Mouse (Mus musculus) c-Kit-negative CD71-positive TER-119-positive erythroid progenitor cells, embryonic 14.5 days (primary cell): ENCODE data around the gene Elmo3.

ENCODE experiments used
- DNase-seq: peaks from one replicate; pipeline ENCODE4 v3.0.0-alpha.2; 2013; ENCODE audit warnings: low read depth, low spot score

The Elmo3 gene

DNA sequence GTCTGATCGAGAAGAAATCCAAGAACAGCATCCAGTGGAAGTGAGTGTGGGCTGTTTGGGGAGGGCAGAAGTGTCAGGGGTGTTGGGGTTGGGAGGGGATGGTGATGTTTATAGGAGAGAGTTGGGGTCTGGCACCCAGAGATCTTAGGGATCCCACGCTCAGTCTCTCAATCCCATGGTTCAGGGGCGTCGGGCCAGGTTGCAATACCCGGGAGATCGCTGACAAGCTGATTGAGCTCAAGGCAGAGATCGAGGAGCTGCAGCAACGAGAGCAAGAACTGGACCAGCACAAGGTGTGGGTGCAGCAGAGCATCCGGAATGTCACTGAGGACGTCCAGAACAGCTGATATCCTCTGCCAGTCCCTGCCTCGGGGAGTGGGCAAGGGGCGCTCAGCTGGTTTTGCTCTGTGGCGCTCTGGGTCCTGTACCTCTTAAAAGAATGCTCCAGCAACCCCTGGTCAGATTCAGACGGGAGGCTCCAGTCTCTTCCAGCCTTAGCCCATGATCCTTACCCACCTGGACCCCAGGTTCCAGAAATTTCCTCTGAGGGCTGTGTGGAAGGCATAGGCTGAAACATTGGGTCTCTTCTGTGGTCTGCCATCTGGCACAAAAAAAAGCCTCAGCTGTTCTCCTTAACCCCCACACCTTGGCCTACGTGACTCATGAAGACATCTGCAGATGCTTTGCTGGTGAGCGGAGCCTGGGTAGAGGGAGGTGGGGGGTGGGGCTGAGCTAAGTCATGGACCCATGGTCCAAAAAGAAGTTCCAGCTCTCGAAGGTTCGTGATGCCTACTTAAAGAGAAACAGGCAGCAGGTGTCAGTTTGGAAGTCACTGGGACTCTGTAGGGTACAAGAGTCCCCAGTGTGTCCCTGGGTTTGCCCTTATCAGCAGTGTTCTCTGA, 6.8 kb upstream of the Elmo3 start:
- no peak for DNase-seq

DNA sequence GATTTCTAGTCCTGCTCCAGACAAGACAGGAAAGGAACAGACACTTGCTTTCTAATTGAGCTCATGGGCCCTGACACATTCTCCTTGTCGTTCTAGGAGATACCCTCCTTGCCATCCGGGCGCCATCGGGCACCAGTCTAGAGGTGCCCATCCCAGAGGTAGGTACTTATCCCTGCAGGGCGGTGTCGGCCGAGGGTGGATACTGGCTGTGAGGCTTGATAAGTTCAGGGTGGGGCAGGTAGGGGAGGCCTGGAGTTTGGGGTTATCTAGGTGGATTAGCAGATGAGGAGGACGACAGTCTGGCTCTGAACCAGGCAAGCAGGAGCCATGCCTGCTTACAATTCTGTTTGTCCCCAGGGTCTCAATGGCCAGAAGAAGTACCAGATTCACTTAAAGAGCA, 5.4 kb upstream of the Elmo3 start:
- DNase-seq = peak; percentile 84

DNA sequence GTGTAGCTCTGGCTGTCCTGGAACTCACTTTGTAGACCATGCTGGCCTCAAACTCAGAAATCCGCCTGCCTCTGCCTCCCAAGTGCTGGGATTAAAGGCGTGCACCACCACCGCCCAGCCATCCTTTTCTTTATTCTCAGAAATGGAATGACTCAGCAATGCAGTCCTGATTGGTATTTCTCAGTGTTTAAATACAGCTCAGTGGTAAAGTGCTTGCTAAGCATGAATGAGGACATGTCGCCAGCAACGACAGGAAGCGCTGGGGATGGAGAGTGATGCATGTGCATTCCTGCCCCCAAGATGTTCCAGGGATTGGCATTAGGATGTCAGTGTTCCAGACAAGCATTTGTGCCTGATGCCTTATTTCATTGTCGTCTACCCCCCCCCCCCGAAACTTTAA, 2.0 kb upstream of the Elmo3 start:
- DNase-seq = no peak

DNA sequence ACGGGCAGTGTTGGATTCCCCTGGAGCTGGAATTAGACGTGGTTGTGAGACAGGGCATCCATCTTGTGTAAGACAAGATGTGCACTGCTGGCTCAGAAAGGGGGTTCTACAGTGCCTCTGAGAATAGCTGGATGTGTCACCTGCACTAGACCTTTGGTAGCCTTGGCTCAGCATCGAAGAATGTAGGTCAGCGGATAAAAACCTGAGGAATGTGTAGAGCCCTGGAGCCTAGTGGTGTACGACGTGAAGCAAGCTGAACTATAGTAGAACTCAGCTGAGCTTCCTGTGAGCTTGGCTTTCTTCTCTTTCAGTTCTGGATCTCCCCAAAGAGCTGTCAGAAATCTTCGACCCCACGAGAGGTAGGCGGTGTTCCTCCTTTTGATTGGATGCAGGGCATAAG, 1.5 kb upstream of the Elmo3 start:
- no peak for DNase-seq

DNA sequence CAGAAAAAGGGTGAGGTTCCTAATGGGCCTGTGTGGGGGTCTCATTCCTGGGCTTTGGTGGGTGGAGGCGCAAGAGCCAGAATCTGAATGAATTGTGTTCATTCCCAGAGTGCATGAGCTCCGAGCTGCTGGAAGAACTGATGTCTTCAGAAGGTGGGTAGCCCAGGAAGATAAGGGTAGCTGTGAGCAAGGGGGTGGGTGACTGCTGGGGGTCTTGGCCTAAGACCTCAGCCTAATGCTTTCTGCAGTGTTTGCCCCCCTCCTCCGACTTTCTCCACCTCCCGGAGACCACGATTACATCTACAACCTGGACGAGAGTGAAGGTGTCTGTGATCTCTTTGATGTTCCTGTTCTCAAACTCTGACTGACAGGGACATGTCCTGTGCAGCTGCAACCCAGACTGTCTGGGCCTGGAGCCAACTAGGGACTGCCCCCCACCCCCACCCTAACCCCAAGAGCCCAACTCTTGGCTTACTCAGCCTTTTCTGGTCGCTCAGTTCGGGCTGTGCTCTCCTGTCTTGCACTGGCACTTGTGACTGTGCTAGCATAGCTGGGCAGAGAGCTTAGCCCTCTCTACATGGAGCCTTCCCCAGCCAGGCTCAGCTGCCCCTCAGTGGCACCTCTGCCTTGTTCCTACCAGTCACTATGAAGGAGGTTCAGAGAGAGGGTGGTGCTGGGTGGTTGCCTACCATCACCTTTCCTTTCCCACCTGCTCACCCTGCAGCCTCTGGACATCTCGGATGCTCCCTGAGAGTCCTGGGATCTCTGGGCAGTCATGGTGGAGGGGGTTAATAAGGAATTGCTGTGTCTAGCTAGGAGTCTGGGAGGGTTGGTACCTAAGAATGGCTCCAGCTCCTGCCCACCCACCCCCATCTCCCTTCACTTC, 833 bp upstream of the Elmo3 start:
- no peak for DNase-seq

DNA sequence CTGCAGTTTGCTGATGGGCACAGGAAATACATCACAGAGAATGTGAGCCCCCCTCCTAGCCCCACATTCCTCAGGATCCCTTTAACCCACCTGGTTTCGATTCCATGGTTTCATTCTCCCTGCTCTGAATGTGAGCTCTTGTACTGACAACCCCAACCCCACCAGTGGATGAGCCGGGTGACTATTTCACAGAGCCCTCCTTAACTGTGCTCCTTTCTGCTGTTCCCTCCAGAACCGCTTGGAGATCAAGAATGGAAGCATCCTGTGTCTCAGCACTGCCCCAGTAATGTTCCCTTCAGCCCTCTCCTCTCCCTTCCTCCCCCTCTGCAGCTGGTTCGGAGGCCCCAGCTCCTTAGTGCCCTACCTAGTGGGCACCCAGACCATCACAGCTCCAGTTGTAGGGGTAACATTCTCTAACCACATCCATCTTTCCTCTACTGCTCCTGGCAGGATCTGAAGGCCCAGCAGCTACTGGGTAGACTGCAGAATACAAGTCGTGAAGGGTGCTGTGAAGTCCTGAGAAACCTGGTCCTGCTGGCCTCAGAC, 818 bp downstream of the Elmo3 start:
- no peak for DNase-seq

DNA sequence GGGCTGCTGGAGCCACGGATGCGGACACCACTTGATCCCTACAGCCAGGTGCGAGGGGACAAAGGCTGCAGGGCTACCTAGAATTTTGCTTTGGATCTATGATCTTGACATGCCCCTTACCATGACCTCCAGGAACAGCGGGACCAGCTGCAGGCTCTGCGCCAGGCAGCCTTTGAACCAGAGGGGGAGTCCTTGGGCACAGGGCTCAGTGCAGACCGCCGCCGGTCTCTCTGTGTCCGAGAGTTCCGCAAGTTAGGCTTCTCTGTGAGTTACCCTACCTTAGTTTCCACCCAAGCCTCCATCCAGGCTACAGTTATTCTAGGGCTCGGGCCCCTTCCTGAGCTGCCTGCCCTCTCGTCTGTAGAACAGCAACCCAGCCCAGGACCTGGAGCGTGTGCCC, 2.3 kb downstream of the Elmo3 start:
- no peak for DNase-seq

DNA sequence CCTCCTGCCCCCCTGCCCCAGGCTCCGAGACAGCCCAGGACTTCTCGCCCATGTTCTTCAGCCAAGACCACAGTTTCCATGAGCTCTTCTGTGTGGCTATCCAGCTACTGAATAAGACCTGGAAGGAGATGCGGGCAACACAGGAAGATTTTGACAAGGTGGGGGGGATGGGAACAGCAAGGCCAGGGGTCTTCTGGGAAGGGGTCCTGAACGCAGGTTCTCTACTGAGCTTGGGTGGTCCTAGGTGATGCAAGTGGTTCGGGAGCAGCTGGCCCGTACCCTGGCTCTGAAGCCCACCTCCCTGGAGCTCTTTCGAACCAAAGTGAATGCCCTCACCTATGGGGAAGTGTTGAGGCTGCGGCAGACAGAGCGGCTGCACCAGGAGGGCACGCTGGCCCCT, 3.0 kb downstream of the Elmo3 start:
- DNase-seq = no peak

DNA sequence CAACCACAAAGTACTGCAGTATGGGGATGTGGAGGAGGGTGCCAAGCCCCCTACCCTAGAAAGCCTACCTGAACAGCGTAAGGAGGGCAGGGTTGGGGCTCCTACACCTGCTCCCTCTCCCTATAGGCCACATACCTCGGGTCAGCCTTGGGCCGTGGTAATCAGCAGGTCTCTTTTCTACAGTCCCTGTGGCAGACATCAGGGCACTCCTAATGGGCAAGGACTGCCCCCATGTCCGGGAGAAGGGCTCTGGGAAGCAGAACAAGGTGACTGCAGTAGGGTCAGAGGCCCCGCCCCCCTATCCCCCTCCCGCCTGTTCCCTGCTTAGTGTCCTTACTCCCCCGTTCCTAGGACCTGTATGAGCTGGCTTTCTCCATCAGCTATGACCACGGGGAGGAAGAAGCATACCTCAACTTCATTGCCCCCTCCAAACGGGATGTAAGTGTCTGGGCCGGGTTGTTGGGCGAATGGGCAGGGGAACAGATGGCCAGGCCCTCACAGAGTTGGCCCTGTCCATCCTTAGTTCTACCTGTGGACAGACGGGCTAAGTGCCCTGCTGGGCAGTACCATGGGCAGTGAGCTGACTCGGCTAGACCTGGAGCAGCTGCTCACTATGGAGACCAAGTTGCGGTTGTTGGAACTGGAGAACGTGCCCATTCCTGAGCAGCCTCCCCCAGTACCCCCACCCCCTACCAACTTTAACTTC, 3.9 kb downstream of the Elmo3 start:
- no peak for DNase-seq

DNA sequence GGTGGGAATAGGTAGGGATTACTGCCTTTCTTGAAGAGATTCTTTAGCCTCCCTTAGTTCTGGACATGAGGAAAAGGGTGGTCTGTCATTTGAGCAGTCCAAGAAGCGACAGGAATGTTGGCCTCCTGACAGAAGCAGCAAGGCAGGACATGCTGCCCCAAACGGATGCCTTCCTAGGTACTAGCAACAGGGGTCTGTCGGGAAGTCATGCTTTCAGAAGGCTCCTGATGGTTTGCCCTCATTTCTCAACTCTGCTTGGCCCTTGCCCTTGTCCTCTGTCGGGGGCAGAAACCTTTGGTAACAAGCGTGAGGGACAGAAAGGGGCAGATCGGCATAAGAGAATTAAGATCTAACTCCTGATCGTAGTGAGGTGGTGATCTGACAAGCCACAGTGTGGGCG, 4.7 kb downstream of the Elmo3 start:
- no peak for DNase-seq

DNA sequence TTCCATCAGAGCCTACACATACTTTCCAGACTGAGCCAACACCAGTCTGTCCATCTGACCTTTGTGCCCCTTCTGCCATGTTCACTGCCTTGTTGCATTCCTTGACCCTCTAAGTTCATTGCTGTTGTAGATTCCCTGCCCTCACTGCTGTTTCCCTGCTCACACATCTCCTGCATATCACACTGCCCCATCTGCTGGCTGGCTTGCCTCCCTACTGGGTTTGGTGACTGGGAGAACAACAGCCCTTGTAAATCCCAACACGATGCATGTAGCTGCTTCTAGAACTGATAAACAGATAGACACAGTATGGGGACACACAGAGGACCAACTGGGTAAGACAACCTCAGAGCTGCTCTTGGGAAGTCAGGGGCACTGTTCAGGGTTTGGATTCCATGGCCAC, 6.3 kb downstream of the Elmo3 start:
- DNase-seq = no peak

DNA sequence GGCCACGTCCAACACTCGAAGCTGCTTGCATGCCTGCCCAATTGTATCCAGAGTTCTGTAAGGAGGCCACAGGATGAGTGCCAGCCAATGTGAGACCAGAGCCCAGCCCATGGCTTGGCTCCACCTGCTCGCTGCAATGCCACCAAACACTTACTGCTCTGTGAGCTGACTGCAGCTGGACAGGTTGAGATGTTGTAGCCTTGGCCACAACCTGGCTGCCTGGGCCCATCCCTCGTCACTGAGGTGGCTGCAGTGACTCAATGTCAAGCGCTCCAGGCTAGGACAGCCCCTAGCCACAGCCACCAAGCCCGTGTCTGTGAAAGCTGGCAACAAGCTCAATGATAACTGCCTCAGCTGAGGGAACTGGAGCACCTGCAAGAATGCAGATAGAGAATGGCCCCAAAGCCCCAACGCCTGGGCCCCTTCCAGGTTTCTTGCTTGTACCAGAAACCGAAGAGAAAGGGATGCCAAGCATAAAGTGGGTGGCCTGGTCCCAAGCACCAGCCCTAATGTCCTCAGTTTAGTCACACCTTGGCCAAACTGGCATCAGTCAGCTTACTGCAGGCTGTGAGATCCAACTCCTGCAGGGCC, 7.6 kb downstream of the Elmo3 start:
- no peak for DNase-seq

DNA sequence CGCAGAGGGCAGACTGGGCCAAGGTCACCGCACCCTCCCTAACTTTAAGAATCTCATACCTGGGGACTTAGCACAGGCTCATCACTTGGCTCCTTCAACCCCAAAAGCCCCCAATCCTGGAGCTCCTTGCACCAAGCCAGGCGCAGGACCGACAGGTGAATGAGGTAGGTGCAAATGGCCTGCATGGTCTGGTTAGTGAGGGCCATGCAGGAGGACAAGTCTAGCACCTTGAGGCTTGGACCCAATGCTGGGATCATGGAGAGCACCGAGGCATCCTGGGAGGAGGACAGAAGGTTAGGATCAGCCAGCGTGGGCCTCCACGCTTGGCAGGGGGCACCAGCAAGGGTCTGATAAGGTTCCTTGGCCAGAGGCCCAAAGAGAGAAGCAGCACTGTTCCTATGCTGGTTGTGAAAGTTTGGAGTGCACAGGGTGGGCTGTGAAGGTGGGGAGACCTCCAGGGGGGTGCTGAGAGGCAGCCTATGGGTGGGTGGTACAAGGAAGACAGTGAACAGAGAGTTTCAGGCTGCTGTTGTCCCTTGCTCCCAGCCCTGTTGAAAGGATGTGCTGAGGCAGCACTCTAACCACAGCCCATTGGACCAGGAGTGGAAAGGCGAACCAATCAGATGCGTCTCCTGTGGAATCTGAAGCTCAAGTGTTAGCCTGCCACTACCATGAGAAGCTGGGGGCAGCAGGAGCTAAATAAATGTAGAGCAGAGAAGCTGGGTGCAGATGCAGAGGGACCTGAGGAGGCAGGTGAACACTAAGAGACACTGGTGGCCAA, 8.4 kb downstream of the Elmo3 start:
- DNase-seq = no peak

DNA sequence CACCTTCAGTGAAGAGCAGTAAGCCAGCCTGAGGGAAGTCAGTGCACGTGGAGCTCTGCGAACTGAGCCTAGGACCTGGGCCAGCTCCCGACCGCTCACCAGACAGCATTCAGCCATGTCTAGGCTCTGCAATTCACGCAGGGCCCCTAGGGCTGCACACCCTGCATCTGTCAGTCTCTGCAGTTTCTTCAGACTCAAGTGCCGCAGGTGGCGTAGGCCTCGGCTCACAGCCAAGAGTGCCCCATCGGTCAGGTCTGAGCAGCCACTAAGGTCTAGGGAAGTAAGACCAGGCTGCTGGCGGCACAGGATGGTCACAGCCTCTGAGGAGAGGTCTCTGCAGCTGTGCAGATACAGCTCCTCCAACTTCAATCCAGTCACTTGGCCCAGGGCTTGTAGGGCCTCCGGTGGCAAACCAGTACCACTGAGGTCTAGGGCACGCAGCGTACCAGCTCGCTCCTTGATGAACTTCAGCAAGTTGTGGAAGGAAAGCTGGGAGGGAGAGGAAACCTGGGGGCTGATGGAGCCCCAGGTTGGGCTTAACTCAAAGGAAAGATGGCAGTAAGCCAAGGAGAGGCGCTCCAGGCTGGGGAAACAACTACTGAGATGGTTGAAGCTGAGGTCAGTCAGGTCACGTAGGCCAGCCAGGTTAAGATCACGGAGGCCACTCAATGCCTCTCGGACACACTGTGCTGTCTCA, 9.8 kb downstream of the Elmo3 start:
- no peak for DNase-seq

DNA sequence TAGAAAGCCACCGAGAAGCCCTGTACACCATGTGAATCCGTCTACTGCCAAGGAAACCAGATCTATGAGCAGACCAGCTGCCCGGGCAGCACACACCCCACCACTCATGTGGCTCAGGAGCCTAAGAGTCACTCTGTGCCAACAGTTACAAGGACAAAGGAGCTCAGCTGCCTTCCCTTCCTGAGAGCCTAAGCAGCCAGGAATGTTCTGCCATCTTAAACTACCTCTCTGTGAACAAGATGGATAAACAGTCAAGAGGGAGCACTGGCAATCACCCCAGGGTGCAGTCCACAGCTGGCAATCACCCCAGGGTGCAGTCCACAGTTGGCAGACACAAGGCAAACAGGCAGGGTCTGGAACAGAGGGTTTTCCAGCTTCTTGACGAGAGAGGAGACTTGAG, 12.5 kb downstream of the Elmo3 start:
- DNase-seq = no peak

DNA sequence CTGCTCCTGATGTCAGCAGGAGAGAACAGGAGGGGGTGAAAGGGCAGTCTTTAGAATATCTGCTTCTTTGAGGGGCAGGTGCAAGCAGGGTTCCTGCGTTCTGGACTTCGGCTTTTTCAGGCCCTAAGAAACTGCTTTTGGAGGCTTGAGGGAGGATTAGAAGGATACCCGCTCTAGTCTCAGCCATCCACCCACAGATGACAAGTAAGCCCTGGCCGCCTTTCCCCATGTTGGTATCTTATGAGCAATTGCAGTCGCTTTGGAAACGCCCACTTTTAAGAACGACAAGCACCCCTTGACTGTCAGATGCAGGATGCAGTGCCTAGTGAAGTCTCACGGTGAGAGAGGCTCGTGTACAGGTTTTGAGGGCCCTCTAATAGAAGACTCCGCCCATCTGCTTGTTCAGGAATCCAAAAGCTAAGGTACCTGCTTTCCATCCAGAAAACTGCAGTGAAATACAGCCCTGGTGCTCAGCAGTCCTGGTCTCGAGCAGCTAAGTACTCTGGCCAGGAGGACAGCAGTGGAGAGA, 13.3 kb downstream of the Elmo3 start:
- DNase-seq = no peak

DNA sequence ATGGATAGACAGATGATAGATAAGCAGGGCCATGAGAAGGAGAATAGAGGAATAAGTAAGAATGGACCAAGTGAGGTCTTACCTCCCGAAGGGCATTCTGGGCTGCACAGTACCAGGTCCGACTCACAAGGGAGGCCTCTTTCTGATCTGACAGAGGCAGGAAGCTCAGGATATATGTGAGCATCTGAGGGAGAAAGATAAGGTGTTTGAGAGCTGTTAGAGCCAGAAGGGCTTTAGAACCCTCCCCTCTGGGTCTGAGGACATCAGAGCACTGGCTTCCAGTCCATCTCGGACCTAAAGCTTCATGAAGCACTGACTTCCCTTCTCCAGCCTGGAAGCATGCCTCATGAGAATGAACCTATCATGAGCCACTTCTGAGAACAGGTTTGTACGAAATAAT, 17.8 kb downstream of the Elmo3 start:
- peak; percentile 75 for DNase-seq

DNA sequence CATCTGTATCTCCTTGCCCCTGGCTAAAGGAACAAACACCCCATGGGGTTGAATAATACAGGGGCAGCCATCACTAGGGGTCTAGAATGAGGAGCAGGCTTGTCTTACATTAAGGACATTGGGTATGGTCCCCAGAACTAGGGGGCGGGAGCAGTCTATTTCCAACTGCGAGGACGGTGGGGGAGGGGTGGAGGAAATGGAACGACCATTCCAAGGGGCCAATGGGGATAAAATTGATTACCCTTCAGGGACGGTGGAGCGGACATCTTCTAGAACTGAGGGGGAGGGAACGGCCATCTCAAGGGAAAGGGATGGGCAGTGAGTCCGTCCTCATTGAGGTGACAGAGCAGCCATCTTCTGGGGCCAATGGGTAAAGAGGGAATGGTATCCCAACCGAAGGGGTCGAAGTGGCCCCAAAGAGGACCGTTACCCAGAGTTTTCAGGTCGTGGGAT, 20.3 kb downstream of the Elmo3 start:
- no peak for DNase-seq

DNA sequence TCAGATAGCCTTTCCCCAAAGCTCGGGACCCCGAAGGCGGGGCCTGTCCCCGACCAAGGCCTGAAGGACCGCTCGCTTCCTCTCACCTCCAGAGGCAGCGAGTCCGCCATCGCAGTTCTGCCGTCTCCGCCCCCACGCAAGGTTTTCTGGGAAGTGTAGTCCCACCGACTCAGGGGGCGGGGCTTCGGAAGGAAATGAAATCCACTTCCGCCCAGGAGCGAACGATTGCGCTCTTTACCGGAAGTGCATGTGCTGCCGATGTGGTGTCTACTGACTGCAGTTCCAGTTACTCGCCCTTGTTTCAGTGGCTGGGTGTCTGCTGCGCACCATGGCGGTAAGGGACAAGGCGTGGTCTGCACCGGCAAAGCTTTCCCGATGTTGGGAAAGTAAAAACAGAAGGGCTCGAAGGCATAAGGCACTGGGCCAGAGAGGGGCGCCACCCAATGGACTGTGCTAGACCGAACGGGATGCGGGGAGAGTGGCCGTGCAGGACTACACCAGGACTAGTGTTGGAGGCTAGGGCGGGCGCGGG, 20.8 kb downstream of the Elmo3 start, which contains the start of the genes Lrrc29 and Tmem208:
Gene Lrrc29, minus strand, starts transcription at position 138 of the 532 bp plus-strand sequence.
Gene Tmem208, plus strand, starts transcription at position 214 of the 532 bp plus-strand sequence.
- DNase-seq = peak; percentile 95
